Mouse (Mus musculus): ENCODE data around the gene Gapt. TPM values are rescaled to one million over a fixed set of nuclear protein-coding genes. Genes with fewer than 3 reads are reported as not detected.

Gene Gapt
- polyA plus RNA-seq (2014; fragmentation: Illumina TruSeq; extraction: RNeasy Lipid Tissue Mini Kit (QIAGEN cat#74804); ENCODE audit: low read depth, low replicate concordance), result 0.76 TPM

GRCm38 (mm10) chr13:110356941-110357340 is at the start of gene Gapt:
Gene Gapt, minus strand, starts transcription at chr13:110357199.

GRCm38 (mm10) chr13:110394291-110395178 is 37.5 kb upstream of the Gapt start, which contains the start of gene Plk2:
Gene Plk2, plus strand, starts transcription at chr13:110395046.

Other genes starting within 250 kb of the Gapt start
- 11.0 TPM for gene Rab3c, start 76.2 kb downstream of the Gapt start, polyA plus RNA-seq (2014; fragmentation: Illumina TruSeq; extraction: RNeasy Lipid Tissue Mini Kit (QIAGEN cat#74804); ENCODE audit: low read depth, low replicate concordance)
- gene Plk2, start 37.8 kb upstream of the Gapt start, polyA plus RNA-seq (2014; fragmentation: Illumina TruSeq; extraction: RNeasy Lipid Tissue Mini Kit (QIAGEN cat#74804); ENCODE audit: low read depth, low replicate concordance), result 25.9 TPM